Mouse (Mus musculus): ENCODE results near the gene Spo11. TPM values are rescaled to one million over a fixed set of nuclear protein-coding genes. Genes with fewer than 3 reads are reported as not detected.

Spo11 gene
- polyA plus RNA-seq, 1 experiment, result not detected

GRCm38 (mm10) chr2:173036055-173036454, 58.6 kb downstream of the Spo11 start:
- Histone ChIP-seq H3K27me3 (ENCODE audit: control insufficient read depth, insufficient read depth, insufficient read length) (no peaks in the 10 kb centered on the region), H3K79me3 (ENCODE audit: low read depth) (no peaks in the 10 kb centered on the region), H3K79me2 (ENCODE audit: control insufficient read depth, insufficient read depth) (no peaks in the 10 kb centered on the region), H3K36me3 (ENCODE audit: control insufficient read depth, insufficient read depth) (no peaks in the 10 kb centered on the region), H3K4me3 (ENCODE audit: insufficient read depth, poor library complexity, severe bottlenecking) (no peak overlapping the region), H3ac (ENCODE audit: control insufficient read depth, insufficient read length, low read depth) (no peak overlapping the region)
- TF ChIP-seq CEBPB (IDR thresholded peaks at IDR 0.05; ENCODE audit: low read depth) (no peak), FOSL1 (IDR thresholded peaks at IDR 0.05; ENCODE audit: insufficient read depth, low read length, poor library complexity, severe bottlenecking) (no peak), USF1 (IDR thresholded peaks at IDR 0.05; ENCODE audit: low read depth) (no peak), MYOD1 (IDR thresholded peaks at IDR 0.05; ENCODE audit: control insufficient read depth, insufficient read length, low read depth) (no peak), CTCF (IDR thresholded peaks at IDR 0.05; ENCODE audit: control insufficient read depth, insufficient read depth, insufficient read length) (no peak), MAX (IDR thresholded peaks at IDR 0.05) (no peak), MYOG (IDR thresholded peaks at IDR 0.05; ENCODE audit: control insufficient read depth, extremely low read depth, insufficient read length) (no peak)

GRCm38 (mm10) chr2:173036611-173037010, 59.1 kb downstream of the Spo11 start:
- Histone ChIP-seq H3K27me3 (ENCODE audit: control insufficient read depth, insufficient read depth, insufficient read length) (no peaks in the 10 kb centered on the region), H3K79me3 (ENCODE audit: low read depth) (no peaks in the 10 kb centered on the region), H3ac (ENCODE audit: control insufficient read depth, insufficient read length, low read depth) (no peak overlapping the region), H3K4me3 (ENCODE audit: insufficient read depth, poor library complexity, severe bottlenecking) (no peak overlapping the region), H3K36me3 (ENCODE audit: control insufficient read depth, insufficient read depth) (no peaks in the 10 kb centered on the region), H3K79me2 (ENCODE audit: control insufficient read depth, insufficient read depth) (no peaks in the 10 kb centered on the region)
- TF ChIP-seq MYOD1 (IDR thresholded peaks at IDR 0.05; ENCODE audit: control insufficient read depth, insufficient read length, low read depth) (no peak), USF1 (IDR thresholded peaks at IDR 0.05; ENCODE audit: low read depth) (no peak), MYOG (IDR thresholded peaks at IDR 0.05; ENCODE audit: control insufficient read depth, extremely low read depth, insufficient read length) (no peak), MAX (IDR thresholded peaks at IDR 0.05) (no peak), CTCF (IDR thresholded peaks at IDR 0.05; ENCODE audit: control insufficient read depth, insufficient read depth, insufficient read length) (no peak), CEBPB (IDR thresholded peaks at IDR 0.05; ENCODE audit: low read depth) (no peak), FOSL1 (IDR thresholded peaks at IDR 0.05; ENCODE audit: insufficient read depth, low read length, poor library complexity, severe bottlenecking) (no peak)

- Histone ChIP-seq H3K36me3 (ENCODE audit: control insufficient read depth, insufficient read depth) (no peaks in the 10 kb centered on the region), H3K79me3 (ENCODE audit: low read depth) (no peaks in the 10 kb centered on the region), H3ac (ENCODE audit: control insufficient read depth, insufficient read length, low read depth) (no peak overlapping the region), H3K79me2 (ENCODE audit: control insufficient read depth, insufficient read depth) (no peaks in the 10 kb centered on the region), H3K4me3 (ENCODE audit: insufficient read depth, poor library complexity, severe bottlenecking) (no peak overlapping the region), H3K27me3 (ENCODE audit: control insufficient read depth, insufficient read depth, insufficient read length) (no peaks in the 10 kb centered on the region)
- TF ChIP-seq USF1 (IDR thresholded peaks at IDR 0.05; ENCODE audit: low read depth) (no peak), FOSL1 (IDR thresholded peaks at IDR 0.05; ENCODE audit: insufficient read depth, low read length, poor library complexity, severe bottlenecking) (no peak), MYOG (IDR thresholded peaks at IDR 0.05; ENCODE audit: control insufficient read depth, extremely low read depth, insufficient read length) (no peak), MAX (IDR thresholded peaks at IDR 0.05) (no peak), CTCF (IDR thresholded peaks at IDR 0.05; ENCODE audit: control insufficient read depth, insufficient read depth, insufficient read length) (no peak), CEBPB (IDR thresholded peaks at IDR 0.05; ENCODE audit: low read depth) (no peak), MYOD1 (IDR thresholded peaks at IDR 0.05; ENCODE audit: control insufficient read depth, insufficient read length, low read depth) (no peak)
These were observed 59.8 kb downstream of the Spo11 start for GRCm38 (mm10) chr2:173037347-173037746.

- Histone ChIP-seq H3K36me3 (ENCODE audit: control insufficient read depth, insufficient read depth) (no peaks in the 10 kb centered on the region), H3ac (ENCODE audit: control insufficient read depth, insufficient read length, low read depth) (no peak overlapping the region), H3K79me3 (ENCODE audit: low read depth) (no peaks in the 10 kb centered on the region), H3K27me3 (ENCODE audit: control insufficient read depth, insufficient read depth, insufficient read length) (no peaks in the 10 kb centered on the region), H3K4me3 (ENCODE audit: insufficient read depth, poor library complexity, severe bottlenecking) (no peak overlapping the region), H3K79me2 (ENCODE audit: control insufficient read depth, insufficient read depth) (no peaks in the 10 kb centered on the region)
- TF ChIP-seq CTCF (IDR thresholded peaks at IDR 0.05; ENCODE audit: control insufficient read depth, insufficient read depth, insufficient read length), result no peak
- TF ChIP-seq FOSL1 (IDR thresholded peaks at IDR 0.05; ENCODE audit: insufficient read depth, low read length, poor library complexity, severe bottlenecking), result no peak
- TF ChIP-seq USF1 (IDR thresholded peaks at IDR 0.05; ENCODE audit: low read depth), result no peak
- no peak for TF ChIP-seq MAX (IDR thresholded peaks at IDR 0.05)
- no peak for TF ChIP-seq MYOG (IDR thresholded peaks at IDR 0.05; ENCODE audit: control insufficient read depth, extremely low read depth, insufficient read length)
- no peak for TF ChIP-seq CEBPB (IDR thresholded peaks at IDR 0.05; ENCODE audit: low read depth)
- TF ChIP-seq MYOD1 (IDR thresholded peaks at IDR 0.05; ENCODE audit: control insufficient read depth, insufficient read length, low read depth), result no peak
These were observed 60.5 kb downstream of the Spo11 start for GRCm38 (mm10) chr2:173037827-173038607.

GRCm38 (mm10) chr2:173039041-173039440, 61.5 kb downstream of the Spo11 start:
- no peaks in the 10 kb centered on the region for H3K27me3 ChIP-seq (ENCODE audit: control insufficient read depth, insufficient read depth, insufficient read length)
- H3K79me3 ChIP-seq (ENCODE audit: low read depth), result no peaks in the 10 kb centered on the region
- TF ChIP-seq MAX (IDR thresholded peaks at IDR 0.05), result no peak
- TF ChIP-seq CEBPB (IDR thresholded peaks at IDR 0.05; ENCODE audit: low read depth), result no peak
- no peak for TF ChIP-seq MYOG (IDR thresholded peaks at IDR 0.05; ENCODE audit: control insufficient read depth, extremely low read depth, insufficient read length)
- no peak for TF ChIP-seq CTCF (IDR thresholded peaks at IDR 0.05; ENCODE audit: control insufficient read depth, insufficient read depth, insufficient read length)
- no peak for TF ChIP-seq MYOD1 (IDR thresholded peaks at IDR 0.05; ENCODE audit: control insufficient read depth, insufficient read length, low read depth)
- TF ChIP-seq USF1 (IDR thresholded peaks at IDR 0.05; ENCODE audit: low read depth), result no peak
- no peak for TF ChIP-seq FOSL1 (IDR thresholded peaks at IDR 0.05; ENCODE audit: insufficient read depth, low read length, poor library complexity, severe bottlenecking)
- no peaks in the 10 kb centered on the region for H3K36me3 ChIP-seq (ENCODE audit: control insufficient read depth, insufficient read depth)
- H3K4me3 ChIP-seq (ENCODE audit: insufficient read depth, poor library complexity, severe bottlenecking), result no peak overlapping the region
- no peaks in the 10 kb centered on the region for H3K79me2 ChIP-seq (ENCODE audit: control insufficient read depth, insufficient read depth)
- H3ac ChIP-seq (ENCODE audit: control insufficient read depth, insufficient read length, low read depth), result no peak overlapping the region

Measured in C2C12 (cell line).